Mouse (Mus musculus) kidney, adult 2 months (tissue): ENCODE data around the gene Ankfy1.
A peak's percentile ranks its signal among the peaks of the same experiment; 100 is the strongest.

ENCODE experiments used
- CTCF ChIP-seq: fragments of 200-500 bp; conservative IDR thresholded peaks from 2 replicates; pipeline ENCODE4 v1.5.1; 2011; ENCODE audit warnings: low read depth, mild to moderate bottlenecking, control low read depth, low read length, moderate library complexity, mixed read lengths; ENCODE audit not compliant: insufficient read depth, insufficient read length
- POLR2A ChIP-seq: fragments of 200-500 bp; IDR thresholded peaks from one replicate; pipeline ENCODE4 v1.6.1; 2011; ENCODE audit warnings: low read depth, low read length, control low read depth

GRCm38 (mm10) chr11:72726023-72726422, 36.2 kb downstream of the Ankfy1 start:
- no peak for TF ChIP-seq POLR2A
- peak; percentile 39 for TF ChIP-seq CTCF
